Mouse (Mus musculus) monocyte, adult 59 days (primary cell): ENCODE results near the gene 5330417C22Rik. TPM values are rescaled to one million over a fixed set of nuclear protein-coding genes. Genes with fewer than 3 reads are reported as not detected.

Experiments used
- total RNA-seq, 2 experiments: library from RNA; stranded (reverse); gene quantifications; one replicate each; pipeline ENCODE4 v1.2.4; 2023

The 5330417C22Rik gene
- not detected for total RNA-seq

DNA sequence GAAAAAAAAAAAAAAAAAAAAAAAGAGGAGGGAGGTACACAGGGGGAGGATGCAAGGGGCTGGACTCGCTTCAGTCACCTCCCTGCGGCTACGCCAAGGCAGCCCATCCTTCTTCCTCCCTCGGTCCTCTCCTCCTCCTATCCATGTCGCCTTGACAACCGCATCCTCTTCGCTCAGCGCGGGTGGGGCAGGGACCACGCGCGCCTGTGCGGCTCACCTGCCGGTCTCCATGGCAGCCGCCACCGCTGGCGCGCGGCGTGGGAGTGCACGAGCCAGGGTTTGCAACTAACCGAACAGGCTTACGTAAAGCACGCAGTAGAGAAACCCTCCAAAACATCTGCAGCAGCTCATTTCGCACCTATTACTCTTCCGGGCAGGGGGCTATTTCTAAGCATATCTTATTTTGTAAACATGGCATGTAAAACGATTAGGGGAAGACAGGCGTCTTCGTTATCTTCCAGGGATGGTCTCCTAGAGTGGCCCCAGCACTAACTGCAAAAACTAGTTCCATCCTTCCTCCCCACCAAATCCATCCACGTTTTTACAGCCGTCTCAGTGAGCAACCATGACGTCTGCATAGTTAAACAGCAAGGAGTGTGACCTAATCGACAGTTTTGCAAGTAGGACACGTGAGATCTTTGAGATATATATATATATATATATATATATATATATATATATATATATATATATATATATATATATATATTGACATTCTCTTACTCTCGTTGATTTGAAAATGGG, at the start of gene 5330417C22Rik:
5330417C22Rik (minus strand) TSS at position 20 of the 744 bp plus-strand sequence.

DNA sequence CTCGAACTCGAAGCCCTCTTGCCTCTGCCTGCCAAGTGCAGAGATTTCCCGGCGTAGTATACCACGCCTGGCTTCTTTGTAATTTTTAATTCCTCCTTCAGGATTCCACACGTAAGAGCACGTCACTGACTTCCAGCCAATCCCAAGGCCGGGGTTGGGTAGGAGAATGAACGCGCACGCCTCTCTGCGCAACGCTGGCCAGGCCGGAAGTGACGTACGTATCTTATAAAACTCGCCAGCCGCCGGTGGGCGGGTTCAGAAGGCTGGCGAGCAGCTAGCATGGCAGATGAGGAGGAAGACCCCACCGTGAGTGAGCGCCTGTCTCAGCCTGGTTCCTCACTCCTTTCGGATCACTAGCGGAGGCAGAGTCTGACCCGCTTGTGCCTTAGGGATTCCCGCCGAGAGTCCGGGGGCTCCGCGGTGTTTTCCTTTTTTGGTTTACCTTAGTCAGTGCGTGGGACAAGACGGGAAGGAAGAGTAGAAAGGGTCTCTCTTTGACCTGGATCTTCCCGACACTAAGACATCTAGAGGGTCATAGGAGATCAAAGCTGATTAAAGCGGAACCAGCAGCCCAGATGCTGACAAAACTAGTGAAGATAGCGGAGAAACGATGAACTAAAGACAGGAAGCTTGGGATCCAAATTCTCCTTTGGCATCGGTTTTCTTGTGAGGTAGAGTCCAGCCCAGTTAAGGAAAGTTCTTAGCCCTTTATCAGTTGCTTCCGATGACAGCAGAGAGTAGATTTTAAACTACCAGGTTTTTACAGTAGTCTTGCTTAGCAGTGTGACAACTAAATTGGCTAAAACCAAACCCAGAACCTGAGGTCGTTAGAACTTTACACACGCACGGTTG, 35.3 kb upstream of the 5330417C22Rik start, which contains the start of gene Taf13:
Taf13 (plus strand) TSS at position 256 of the 852 bp plus-strand sequence.

DNA sequence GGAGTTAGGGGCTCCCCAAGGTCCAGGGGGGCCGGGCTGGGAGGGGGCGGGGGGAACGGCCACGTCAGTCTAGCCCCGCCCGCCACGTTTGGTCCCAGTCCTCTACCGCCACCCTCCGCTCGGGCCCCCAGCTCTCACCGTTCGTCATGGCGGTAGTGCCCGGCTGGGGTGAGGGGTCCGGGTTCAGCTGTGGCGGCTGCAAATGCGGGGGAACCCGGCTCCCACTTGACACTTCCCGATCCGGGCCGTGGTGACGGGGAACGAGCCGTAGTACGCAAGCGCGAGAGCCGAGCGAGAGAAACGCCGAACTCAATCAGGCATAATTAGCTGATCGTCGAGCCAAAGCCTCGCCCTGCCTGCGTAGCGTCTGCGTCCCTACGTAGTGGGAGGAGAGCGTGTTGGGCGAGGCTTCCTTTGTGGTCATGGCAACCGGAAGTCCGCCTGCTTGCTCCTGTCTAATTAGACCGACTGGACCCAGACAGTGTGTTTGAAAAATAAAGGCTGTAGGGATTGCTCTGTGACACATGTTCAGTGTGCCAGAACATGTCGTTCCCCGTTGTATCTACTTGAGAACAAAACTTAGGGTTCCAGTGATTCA, 25.9 kb upstream of the 5330417C22Rik start, which contains the start of gene Tmem167b:
Tmem167b (minus strand) TSS at position 334 of the 598 bp plus-strand sequence.

DNA sequence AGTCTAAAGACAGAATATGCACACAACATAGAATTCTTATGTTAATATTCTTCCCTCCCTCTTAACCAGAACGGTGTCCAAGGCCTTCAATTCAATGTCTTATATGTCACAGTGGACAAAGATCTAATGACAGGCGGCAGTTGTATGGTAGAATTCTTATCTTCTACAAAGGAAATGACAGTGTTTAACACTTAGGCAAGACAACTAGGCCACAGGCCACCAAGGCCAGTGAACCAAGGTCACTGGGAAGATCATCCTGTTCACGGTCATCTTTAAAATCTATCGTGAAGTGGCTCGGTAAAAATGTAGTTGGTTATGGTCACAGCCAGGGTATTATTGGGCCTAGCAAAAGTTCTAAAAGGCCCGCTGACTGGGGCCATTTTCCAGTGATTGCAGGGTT, 2.4 kb downstream of the 5330417C22Rik start, which contains the start of gene 1700013F07Rik:
1700013F07Rik (plus strand) TSS at position 200 of the 400 bp plus-strand sequence.

DNA sequence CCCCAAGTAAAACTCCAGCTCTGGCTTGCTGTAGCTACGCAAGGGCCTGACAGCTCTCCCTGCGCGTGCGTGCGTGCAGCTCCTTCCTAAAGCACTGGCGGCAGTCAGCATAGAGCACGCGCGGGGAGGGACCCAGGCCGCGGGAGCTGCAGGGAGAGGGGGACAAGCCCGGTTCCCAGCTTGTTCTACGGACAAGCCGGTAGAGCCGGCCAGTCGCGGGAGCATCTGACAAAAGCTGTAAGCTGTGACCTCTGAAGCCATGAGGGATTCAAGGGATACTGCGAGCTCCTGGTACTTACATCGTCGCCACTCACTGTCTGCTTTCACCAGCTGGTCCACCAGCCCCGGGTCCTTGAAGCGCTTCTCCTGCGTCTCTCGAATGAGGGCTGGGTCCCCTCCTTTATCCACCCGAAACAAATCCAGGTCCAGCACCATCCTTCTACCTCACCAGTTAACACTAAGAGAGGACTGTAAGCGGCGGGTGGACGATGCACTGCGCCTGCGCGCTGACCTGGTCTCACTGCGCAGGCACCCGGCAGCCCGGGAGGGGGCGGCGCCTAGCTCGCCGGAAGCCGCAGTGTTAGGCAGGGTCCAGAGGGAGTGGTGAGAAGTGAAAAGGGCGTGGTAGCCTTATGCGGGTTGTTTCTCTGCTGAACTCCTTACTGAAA, 91.5 kb downstream of the 5330417C22Rik start, which contains the start of gene Sars:
Sars (minus strand) TSS at position 512 of the 668 bp plus-strand sequence.

DNA sequence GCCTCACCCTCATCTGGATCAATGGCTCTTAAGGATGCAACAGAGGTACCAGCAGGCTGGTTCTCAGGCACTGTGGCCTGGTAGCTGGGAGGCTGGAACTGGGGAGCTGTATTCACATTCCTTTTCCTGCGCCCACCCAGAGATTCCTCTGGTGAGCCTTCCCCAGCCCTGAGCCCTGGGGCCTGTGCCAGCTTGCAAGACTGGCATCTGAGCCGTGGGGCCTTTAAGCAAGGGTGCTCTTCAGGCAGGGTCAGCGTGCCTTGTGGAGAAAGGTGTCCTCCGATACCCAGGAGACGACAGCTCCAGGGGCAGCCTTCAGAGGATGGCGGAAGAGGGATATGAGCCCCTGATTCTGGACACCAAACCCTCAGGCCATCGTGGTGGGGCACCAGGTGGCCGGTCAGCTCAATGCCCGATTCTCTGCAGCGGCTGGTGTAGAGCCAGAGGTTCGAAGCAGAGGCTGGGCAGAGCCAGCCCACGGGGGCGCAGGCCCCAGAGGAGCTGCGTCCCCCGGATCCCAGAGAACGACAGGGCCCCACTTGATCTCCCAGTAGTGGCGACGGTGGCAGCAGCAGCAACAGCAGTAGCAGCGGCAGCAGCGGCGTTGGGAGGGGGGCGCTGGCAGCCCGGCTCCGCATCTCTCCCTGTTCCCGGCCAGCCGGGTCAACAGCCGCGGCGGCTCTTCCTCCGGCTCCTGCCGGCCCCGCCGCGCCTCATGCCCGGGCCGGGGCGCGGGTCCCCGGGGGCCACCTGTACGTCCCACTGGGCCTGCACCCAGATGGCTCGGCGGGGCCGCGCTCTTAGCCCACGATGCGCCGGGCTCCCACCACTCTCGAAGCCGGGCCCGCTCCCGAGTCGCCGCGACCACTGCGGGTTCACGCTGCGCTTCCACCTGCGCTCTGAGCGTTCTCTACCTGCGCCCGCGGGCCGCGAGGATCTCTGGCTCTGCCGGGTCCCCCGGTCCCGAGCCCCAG, 121.2 kb downstream of the 5330417C22Rik start, which contains the start of gene Celsr2:
Celsr2 (minus strand) TSS at position 696 of the 974 bp plus-strand sequence.

Other genes starting within 250 kb of the 5330417C22Rik start
- not detected for gene Mybphl, start 171.6 kb downstream of the 5330417C22Rik start, total RNA-seq
- 1 to 10 TPM in 1 of 2 experiments, under 1 TPM in 1; 0.76 to 2.1 TPM for gene Psrc1, start 152.7 kb downstream of the 5330417C22Rik start, total RNA-seq
- gene Celsr2, start 121.0 kb downstream of the 5330417C22Rik start, total RNA-seq: 1 to 10 TPM; 1.0 to 1.8 TPM
- 10 to 100 TPM; 78.4 to 82.3 TPM for gene Sars, start 91.3 kb downstream of the 5330417C22Rik start, total RNA-seq
- not detected for gene 1700013F07Rik, start 2.4 kb downstream of the 5330417C22Rik start, total RNA-seq
- 10 to 100 TPM; 36.9 to 38.4 TPM for gene Tmem167b, start 25.9 kb upstream of the 5330417C22Rik start, total RNA-seq
- 10 to 100 TPM; 24.1 to 30.4 TPM for gene Taf13, start 35.2 kb upstream of the 5330417C22Rik start, total RNA-seq
- 10 to 100 TPM in 1 of 2 experiments, 1 to 10 TPM in 1; 8.2 to 18.8 TPM for gene Wdr47, start 54.7 kb upstream of the 5330417C22Rik start, total RNA-seq
- 10 to 100 TPM; 32.7 to 36.7 TPM for gene Clcc1, start 117.4 kb upstream of the 5330417C22Rik start, total RNA-seq
- gene Gpsm2, start 185.8 kb upstream of the 5330417C22Rik start, total RNA-seq: 10 to 100 TPM in 1 of 2 experiments, 1 to 10 TPM in 1; 5.6 to 12.1 TPM
- gene Aknad1, start 203.1 kb upstream of the 5330417C22Rik start, total RNA-seq: not detected